Mouse (Mus musculus) heart, adult 2 months (tissue): ENCODE data around the gene Cnnm2. TPM values are rescaled to one million over a fixed set of nuclear protein-coding genes. Genes with fewer than 3 reads are reported as not detected.

Source experiments
- DNase-seq, 2 experiments: peaks; one replicate each; pipeline ENCODE4 v3.0.0; 2021
- H3K27ac ChIP-seq: fragments of 200-600 bp; 2 replicates; pipeline ENCODE4 v1.8.1; 2022
- H3K27me3 ChIP-seq: fragments of 200-500 bp; 2 replicates; pipeline ENCODE4 v1.6.1; 2012; ENCODE audit warnings: mild to moderate bottlenecking, low read length, inconsistent platforms, mixed read lengths; ENCODE audit not compliant: control insufficient read depth, insufficient read depth
- H3K36me3 ChIP-seq: fragments of 200-500 bp; 2 replicates; pipeline ENCODE4 v1.6.1; 2012; ENCODE audit warnings: low read length, inconsistent platforms; ENCODE audit not compliant: control insufficient read depth, insufficient read depth
- H3K4me1 ChIP-seq: fragments of 200-500 bp; 2 replicates; pipeline ENCODE4 v1.6.1; 2011; ENCODE audit warnings: low read length; ENCODE audit not compliant: control insufficient read depth, insufficient read depth
- H3K4me3 ChIP-seq: fragments of 200-600 bp; 2 replicates; pipeline ENCODE4 v1.8.1; 2022
- H3K79me2 ChIP-seq: fragments of 200-500 bp; replicated peaks from 2 replicates; pipeline ENCODE4 v1.6.1; 2012; ENCODE audit warnings: mild to moderate bottlenecking, inconsistent platforms, low read length, moderate library complexity, mixed read lengths; ENCODE audit not compliant: control insufficient read depth, insufficient read depth
- H3K9ac ChIP-seq: fragments of 200-500 bp; 2 replicates; pipeline ENCODE4 v1.6.1; 2012; ENCODE audit warnings: low read depth, mild to moderate bottlenecking, control low read depth, inconsistent platforms, low read length, mixed read lengths
- CTCF ChIP-seq: fragments of 200-600 bp; IDR thresholded peaks from 2 replicates; pipeline ENCODE4 v1.8.1; 2022; ENCODE audit warnings: antibody characterized with exemption, mild to moderate bottlenecking, moderate library complexity
- EP300 ChIP-seq: fragments of 200-500 bp; IDR thresholded peaks from 2 replicates; pipeline ENCODE4 v1.6.1; 2011; ENCODE audit warnings: low read depth, low read length, control low read depth; ENCODE audit not compliant: insufficient read depth
- POLR2A ChIP-seq: fragments of 200-500 bp; IDR thresholded peaks from 2 replicates; pipeline ENCODE4 v1.6.1; 2011; ENCODE audit warnings: mild to moderate bottlenecking, low read depth, low read length, control low read depth; ENCODE audit not compliant: insufficient read depth
- WGBS: fragments of 180-500 bp; shearing (Covaris S2); methylation state at CpG from one replicate; pipeline ENCODE4 v1.1.7; 2018; 5-methylcytosine and 5-hydroxymethylcytosine counted together
- intact Hi-C: fragments of 180-260 bp; cut with DNase I; formaldehyde crosslinking; loops from one replicate; pipeline ENCODE4 v1.15.1; 2025
- polyA plus RNA-seq: library from polyadenylated mRNA; depleted of rRNA; stranded (reverse); fragments of >200 nt; gene quantifications from 2 replicates; pipeline ENCODE4 v1.2.3, GENCODE M21; 2012
- total RNA-seq, 2 experiments: library from RNA; stranded (reverse); gene quantifications; 2 replicates each; pipeline ENCODE4 v1.2.3; 2021

Cnnm2 gene
- total and polyA plus RNA-seq, 3 experiments = 5.4 to 7.3 (median 6.7) TPM

GRCm38 (mm10) chr19:46879876-46880275 lies 118.5 kb downstream of the Cnnm2 start:
- intact Hi-C loops = no loop called here

GRCm38 (mm10) chr19:46885365-46885764 lies 124.0 kb downstream of the Cnnm2 start:
- no peak overlapping the region; the same call in 1 of the 2 replicates for H3K27ac ChIP-seq
- no peaks in the 10 kb centered on the region for H3K36me3 ChIP-seq
- H3K9ac ChIP-seq = no peak overlapping the region
- intact Hi-C loops = no loop called here
- 92% methylated on average over 4 of the region's 4 CpGs for WGBS
- no peaks in the 10 kb centered on the region; the same call in 1 of the 2 replicates for H3K4me1 ChIP-seq
- TF ChIP-seq CTCF (no peak), POLR2A (no peak), EP300 (no peak)
- H3K27me3 ChIP-seq = no peaks in the 10 kb centered on the region
- DNase-seq = no peak
- H3K79me2 ChIP-seq = no peaks in the 10 kb centered on the region
- no peak overlapping the region for H3K4me3 ChIP-seq

More at GRCm38 (mm10) chr19:46879876-46880275, 118.5 kb downstream of the Cnnm2 start:
- no peaks in the 10 kb centered on the region for H3K27me3 ChIP-seq
- H3K36me3 ChIP-seq = no peaks in the 10 kb centered on the region
- no peak overlapping the region for H3K9ac ChIP-seq
- no peak overlapping the region for H3K4me3 ChIP-seq
- H3K27ac ChIP-seq = no peak overlapping the region
- no peak for TF ChIP-seq CTCF
- TF ChIP-seq POLR2A = no peak
- TF ChIP-seq EP300 = no peak
- no peak for DNase-seq
- no peaks in the 10 kb centered on the region for H3K79me2 ChIP-seq
- 100% methylated on average over 2 of the region's 2 CpGs for WGBS
- no peaks in the 10 kb centered on the region; the same call in 1 of the 2 replicates for H3K4me1 ChIP-seq

GRCm38 (mm10) chr19:46886826-46887225 lies 125.4 kb downstream of the Cnnm2 start:
- 85% methylated on average over 7 of the region's 7 CpGs for WGBS
- Histone ChIP-seq H3K4me3 (no peak overlapping the region), H3K36me3 (no peaks in the 10 kb centered on the region), H3K79me2 (no peaks in the 10 kb centered on the region), H3K27ac (peak overlapping the region; percentile 12; the same call in 1 of the 2 replicates), H3K27me3 (no peaks in the 10 kb centered on the region), H3K4me1 (no peaks in the 10 kb centered on the region), H3K9ac (no peak overlapping the region)
- DNase-seq = peak in 1 of 2 experiments; percentile 14
- intact Hi-C loops = no loop called here
- TF ChIP-seq EP300 (no peak), CTCF (no peak), POLR2A (no peak)

GRCm38 (mm10) chr19:46887811-46888527 lies 126.6 kb downstream of the Cnnm2 start:
- DNase-seq = peak in 1 of 2 experiments; percentile 12
- intact Hi-C loops = no loop called here
- H3K79me2 ChIP-seq = no peaks in the 10 kb centered on the region
- H3K4me3 ChIP-seq = no peak overlapping the region
- H3K36me3 ChIP-seq = no peaks in the 10 kb centered on the region
- H3K27me3 ChIP-seq = no peaks in the 10 kb centered on the region
- no peak overlapping the region for H3K27ac ChIP-seq
- no peaks in the 10 kb centered on the region for H3K4me1 ChIP-seq
- H3K9ac ChIP-seq = no peak overlapping the region
- no peak for TF ChIP-seq CTCF
- no peak for TF ChIP-seq POLR2A
- TF ChIP-seq EP300 = no peak
- 38% methylated on average over 14 of the region's 14 CpGs for WGBS

- H3K4me3 ChIP-seq = no peak overlapping the region
- no peaks in the 10 kb centered on the region for H3K79me2 ChIP-seq
- intact Hi-C loops = no loop called here
- WGBS = 93% methylated on average over 8 of the region's 8 CpGs
- no peaks in the 10 kb centered on the region for H3K27me3 ChIP-seq
- no peak for TF ChIP-seq CTCF
- no peak for TF ChIP-seq POLR2A
- no peak for TF ChIP-seq EP300
- H3K27ac ChIP-seq = no peak overlapping the region
- no peaks in the 10 kb centered on the region for H3K36me3 ChIP-seq
- no peak overlapping the region for H3K9ac ChIP-seq
- peak in 1 of 2 experiments; percentile 7 for DNase-seq
- no peaks in the 10 kb centered on the region for H3K4me1 ChIP-seq
Measured at GRCm38 (mm10) chr19:46889666-46890065, 128.3 kb downstream of the Cnnm2 start.

GRCm38 (mm10) chr19:46890657-46891056 lies 129.3 kb downstream of the Cnnm2 start:
- intact Hi-C loops = no loop called here
- DNase-seq = no peak
- Histone ChIP-seq H3K27ac (no peak overlapping the region), H3K4me3 (no peak overlapping the region), H3K36me3 (no peaks in the 10 kb centered on the region), H3K4me1 (no peaks in the 10 kb centered on the region), H3K9ac (no peak overlapping the region), H3K27me3 (no peaks in the 10 kb centered on the region), H3K79me2 (no peaks in the 10 kb centered on the region)
- 95% methylated on average over 8 of the region's 8 CpGs for WGBS
- TF ChIP-seq EP300 (no peak), CTCF (no peak), POLR2A (no peak)
